Mouse (Mus musculus): ENCODE results near the gene Zfp763.
"Not testable (repeated sequence)": the region's sequence is repeated elsewhere in the genome, so short reads cannot be mapped to it uniquely, and the experiment has no call there.

The Zfp763 gene

DNA sequence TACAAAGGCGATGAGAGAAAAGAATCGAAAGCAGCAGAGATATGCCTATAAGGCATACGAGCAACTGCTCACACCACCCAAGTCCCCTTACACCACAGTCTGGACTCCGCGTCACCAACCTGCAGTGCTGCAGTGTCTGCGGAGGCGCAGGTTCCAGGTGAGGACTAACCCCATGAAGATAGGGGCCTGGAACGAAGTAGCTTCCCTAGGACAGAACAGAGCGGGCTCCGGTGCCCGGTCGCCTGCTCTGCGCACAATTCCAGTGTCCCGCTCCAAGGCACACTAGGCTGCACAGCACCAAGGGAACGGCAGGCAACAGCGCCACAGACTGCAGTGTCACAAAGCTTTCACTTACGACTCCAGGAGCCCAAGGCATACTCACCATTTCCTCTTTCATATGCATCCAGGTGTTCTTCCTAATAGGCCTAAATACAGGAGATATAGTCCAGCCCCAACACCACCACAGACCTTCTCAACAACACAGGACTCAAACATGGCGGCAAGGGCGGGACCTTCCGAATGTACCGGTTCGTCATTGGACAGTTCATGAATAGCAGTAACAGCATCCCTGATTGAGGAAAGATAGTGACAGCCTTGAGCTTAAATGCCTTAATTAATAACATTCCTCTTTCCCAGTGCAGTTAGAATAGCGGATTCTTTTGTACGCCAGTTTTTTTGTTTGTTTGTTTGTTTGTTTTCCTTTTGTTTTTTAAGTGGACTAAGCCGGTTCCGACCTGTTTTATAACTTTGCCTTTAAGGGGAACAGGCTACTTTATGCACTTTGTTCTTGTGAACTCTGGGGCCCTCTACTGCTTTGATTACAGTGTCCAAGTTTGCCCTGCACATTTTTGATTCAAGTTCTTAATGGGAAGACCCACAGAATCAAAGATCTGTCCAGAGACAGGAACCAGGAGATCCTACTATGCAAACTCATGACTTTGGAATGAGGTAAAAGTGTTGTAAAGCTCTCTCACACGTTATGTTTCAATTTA lies at the start of gene Zfp763:
Gene Zfp763, minus strand, starts transcription at position 503 of the 992 bp plus-strand sequence.
- peak; percentile 83 to 90 for DNase-seq

DNA sequence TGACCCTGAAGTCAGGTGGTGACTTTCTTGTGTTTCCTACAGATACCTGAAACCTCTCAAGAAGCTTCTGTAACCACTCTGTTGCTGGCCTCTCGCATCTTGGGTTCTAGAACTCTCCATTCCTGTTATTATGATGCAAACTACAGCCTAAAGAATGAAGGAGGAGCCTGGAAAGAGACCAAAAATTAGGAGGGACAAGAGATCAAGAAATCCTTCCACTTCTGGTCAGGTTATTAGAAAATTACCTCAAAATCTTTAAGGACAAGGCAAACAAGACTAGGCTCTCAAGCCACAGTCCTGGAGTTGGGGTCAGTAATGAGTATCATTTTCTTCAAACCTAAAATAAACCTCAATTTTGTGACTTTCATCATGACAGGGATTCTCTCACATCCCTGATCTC lies 34.8 kb upstream of the Zfp763 start, which contains the start of gene 4921501E09Rik:
Gene 4921501E09Rik, minus strand, starts transcription at position 101 of the 400 bp plus-strand sequence.
- DNase-seq = no peak

DNA sequence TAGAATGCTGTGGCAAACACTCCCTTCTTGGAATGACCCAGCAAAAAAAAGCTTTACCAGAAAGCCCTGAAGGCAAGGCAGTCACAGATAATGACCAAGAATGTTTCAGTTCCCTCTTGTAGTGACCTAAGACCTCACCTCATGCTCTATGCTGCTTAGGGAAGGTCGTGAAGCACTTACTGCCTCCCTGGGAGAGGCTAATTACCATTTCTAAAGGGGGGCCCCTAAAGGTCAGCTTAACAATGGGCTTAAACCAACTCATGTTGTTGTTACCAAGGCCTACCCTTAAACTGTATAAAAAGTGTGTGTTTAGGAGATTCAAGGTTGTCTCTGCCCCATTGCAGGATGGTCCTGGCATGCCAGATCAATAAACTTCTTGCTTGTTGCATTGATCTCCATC lies 29.8 kb upstream of the Zfp763 start:
- no peak for DNase-seq

DNA sequence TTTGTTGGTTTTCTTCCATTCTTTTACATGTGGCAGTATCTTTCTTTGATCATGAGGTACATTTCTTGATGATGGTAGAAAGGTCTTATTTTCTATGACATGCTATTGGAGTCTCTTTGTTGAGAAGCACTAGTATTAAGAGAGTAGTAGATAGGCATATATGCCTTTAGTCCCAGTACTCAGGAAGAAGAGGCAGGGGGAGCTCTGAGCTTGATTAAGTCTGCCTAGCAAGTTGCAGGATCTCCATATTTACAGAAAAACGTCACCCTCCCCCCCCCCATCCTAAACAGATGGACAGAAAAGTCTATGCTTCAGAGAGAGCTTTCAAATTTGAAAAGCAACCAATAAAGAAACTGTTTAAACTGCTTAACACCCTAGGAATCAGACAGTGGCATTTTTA lies 25.6 kb upstream of the Zfp763 start:
- DNase-seq = no peak

DNA sequence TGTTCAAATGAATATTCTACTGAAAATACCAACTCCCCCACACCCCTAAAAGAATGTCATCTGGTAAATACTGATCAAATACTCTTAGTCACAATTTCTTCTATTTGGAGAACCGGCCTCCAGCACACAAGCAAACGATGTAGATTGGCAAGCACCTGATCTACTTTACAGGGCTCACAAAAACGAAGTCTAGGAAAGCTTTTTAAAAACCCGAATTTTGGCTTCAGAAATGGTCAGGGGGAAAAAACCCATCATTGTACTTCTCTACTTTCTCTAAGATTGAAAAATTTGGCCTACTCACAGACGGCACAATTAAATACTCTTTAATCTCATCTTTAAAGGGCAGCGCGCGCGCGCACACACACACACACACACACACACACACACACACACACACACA lies 826 bp downstream of the Zfp763 start:
- DNase-seq = no peak

DNA sequence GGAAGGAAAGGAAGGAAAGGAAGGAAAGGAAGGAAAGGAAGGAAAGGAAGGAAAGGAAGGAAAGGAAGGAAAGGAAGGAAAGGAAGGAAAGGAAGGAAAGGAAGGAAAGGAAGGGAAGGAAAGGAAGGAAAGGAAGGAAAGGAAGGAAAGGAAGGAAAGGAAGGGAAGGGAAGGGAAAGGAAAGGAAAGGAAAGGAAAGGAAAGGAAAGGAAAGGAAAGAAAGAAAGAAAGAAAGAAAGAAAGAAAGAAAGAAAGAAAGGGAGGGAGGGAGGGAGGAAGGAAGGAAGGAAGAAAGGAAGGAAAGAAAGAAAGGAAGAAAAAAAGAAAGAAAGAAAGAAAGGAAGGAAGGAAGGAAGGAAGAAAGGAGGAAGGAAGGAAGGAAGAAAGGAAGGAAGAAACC lies 12.8 kb downstream of the Zfp763 start:
- DNase-seq = not testable (repeated sequence)

DNA sequence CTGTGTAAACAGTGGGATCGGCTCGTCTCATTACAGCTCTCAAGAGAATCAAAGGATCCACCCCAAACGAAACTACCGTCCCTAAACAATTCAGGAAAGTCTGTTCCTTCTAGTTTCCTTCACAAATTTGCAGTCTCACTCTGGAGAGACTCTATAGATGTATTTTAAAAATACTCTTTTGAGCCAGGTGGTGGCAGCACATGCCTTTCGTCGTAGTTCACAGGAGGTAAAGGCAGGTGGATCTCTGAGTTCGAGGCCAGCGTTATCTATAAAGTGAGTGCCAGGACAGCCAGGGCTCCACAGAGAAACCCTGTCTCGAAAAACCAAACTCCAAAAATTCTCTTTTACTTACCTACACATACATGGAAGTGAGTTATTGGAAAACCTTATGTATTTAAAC lies 24.9 kb downstream of the Zfp763 start:
- DNase-seq = no peak

DNA sequence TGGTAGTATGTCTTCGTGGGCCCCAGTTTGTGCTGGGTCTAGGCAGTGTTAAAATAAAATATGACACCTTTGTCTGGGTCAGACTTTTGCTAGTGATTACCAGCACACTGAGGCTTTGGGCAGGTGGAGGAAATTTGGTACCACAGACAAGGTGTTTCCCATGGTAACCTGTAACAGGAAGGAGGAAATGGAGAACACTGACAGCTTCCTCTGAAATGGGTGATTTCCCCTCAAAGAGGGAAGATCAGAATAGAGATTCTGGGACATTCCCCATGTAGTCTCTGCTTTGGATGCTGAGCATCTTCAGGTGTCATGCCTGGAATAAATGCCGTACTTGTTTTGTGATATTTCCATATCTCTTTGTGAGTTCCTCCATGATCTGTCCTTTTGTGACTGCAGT lies 34.7 kb downstream of the Zfp763 start:
- DNase-seq = no peak

DNA sequence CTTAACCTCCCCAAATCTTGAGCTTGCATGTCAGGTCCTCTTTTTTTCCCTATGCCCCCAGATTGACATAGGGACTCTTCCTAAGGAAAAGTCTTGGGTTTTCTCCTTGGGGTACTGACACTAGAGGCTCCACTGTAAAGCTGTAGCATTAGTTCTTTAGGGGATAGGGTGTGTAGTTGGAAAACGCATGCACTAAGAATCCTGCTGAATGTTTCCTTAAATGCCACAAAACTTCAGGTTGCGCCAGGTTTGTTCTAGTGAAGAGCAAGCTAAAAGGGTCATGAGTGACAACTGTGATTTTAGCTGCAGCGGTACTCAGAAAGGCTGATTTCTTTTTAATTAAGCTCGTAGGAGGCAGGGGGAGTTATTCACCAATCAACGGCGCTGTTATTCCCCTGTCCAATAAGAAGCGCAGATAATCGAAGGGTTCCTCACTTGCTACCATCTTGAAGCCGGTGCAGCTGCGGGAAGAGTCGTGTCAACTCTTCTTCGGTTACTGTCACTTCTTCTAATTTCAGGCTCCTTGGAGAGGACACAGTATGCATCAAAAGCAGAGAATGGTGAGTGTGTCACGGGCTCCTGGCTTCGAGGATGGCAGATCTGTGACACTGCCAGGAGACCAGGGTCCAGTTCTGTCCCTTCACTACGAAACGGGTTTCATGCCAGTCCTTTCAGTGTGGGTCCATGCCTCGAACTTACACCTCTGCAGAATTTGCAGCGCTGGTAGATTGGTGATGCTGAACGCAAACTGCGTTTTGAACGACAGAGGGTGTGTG lies 40.3 kb downstream of the Zfp763 start, which contains the start of gene Zfp952:
Gene Zfp952, plus strand, starts transcription at position 431 of the 776 bp plus-strand sequence.
- peak; percentile 84 to 89 for DNase-seq

DNA sequence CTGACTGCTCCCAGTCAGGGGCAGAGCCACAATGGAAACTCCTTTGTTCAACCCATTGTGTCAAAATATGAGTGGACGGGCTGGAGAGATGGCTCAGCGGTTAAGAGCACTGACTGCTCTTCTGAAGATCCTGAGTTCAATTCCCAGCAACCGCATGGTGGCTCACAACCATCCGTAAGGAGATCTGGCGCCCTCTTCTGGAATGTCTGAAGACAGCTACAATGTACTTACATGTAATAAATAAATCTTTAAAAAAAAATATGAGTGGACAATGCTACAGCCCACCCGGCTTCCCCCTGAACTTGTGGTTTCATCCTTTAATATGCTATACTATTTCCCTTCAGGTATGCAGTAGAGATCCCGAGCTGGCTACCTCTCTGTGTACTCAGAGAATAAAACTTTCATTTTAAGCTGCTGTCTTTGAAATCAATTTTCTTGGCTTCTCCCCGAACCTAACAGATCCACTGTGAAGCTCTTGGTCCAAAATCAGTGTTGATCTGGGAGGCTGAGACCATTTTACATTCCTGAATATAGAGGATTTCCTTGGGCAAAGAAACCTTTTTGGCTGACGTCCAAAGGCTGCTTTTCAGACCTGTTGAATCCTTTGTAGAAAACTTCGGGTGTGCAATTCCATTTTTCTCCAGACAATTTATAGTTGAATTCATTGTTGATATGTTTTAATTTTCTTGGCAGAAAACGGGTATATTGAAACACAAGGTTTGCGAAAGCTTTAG lies 41.1 kb downstream of the Zfp763 start:
- DNase-seq = peak in 1 of 2 experiments; percentile 24

DNA sequence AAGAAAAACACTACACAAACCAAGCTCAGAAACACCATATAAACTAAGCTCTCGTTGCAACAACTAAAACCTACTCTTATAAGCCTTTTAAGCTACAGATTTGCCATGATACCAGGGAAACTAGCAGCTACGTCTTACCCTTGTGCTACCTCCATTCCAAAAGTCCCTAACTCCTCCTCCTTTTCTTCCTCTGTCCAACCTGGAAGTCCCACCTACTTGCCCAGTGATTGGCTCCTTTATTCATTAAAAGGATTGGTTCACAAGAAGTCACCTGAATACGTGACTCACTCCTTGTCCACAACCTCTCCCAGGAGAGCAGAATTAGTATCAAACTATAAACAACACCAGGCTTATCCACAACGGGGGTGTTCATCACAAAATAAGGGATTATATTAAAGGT lies 46.9 kb downstream of the Zfp763 start:
- DNase-seq = no peak

DNA sequence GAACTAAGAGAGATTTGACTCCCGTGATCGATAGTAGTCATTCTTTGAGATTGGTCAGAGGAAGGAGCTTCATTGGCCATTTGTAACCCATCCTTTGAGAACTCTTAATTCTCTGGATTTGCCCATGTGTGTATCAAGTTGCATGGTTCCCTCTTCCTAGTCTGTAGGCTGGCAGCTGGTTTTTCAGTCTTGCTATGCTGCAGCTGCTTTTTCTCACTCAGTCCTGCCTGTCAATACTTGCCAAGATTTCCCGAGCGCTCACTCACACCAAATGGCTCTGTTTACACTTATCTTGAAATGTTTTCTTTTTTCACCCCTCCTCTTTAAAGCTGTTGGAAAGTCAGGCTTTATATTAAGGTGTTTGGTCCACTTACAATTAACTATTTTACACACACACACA lies 51.8 kb downstream of the Zfp763 start:
- DNase-seq = no peak
